Mouse (Mus musculus): ENCODE results near the gene Cic.
A peak's percentile ranks its signal among the peaks of the same experiment; 100 is the strongest.

Gene Cic

GRCm38 (mm10) chr7:25270652-25271633, 3.4 kb downstream of the Cic start:
- peak; percentile 37 for DNase-seq

GRCm38 (mm10) chr7:25271651-25272444, 4.3 kb downstream of the Cic start:
- peak; percentile 25 for DNase-seq

DNA sequence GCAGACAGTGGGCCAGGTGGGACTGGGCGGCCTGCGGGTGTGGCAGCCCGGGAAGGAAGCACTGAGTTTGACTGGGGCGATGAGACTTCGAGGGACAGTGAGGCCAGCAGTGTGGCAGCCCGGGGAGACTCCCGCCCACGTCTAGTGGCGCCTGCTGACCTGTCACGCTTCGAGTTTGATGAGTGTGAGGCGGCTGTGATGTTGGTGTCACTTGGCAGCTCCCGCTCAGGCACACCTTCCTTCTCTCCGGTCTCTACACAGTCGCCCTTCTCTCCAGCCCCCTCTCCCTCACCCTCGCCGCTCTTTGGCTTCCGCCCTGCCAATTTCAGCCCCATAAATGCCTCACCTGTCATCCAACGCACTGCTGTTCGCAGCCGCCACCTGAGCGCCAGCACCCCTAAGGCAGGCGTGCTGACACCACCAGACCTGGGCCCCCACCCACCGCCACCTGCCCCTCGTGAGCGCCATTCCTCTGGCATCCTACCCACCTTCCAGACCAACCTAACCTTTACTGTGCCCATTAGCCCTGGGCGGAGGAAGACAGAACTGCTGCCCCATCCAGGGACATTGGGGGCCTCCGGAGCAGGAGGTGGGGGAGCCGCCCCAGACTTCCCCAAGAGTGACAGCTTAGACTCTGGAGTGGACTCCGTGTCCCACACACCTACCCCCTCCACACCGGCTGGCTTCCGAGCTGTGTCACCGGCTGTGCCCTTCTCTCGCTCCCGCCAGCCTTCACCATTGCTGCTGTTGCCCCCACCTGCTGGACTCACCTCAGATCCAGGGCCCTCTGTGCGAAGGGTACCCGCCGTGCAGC, 5.1 kb downstream of the Cic start:
- peak; percentile 41 for DNase-seq

- DNase-seq, result no peak
Measured at GRCm38 (mm10) chr7:25273259-25274241, 6.0 kb downstream of the Cic start.

GRCm38 (mm10) chr7:25274571-25274970, 7.1 kb downstream of the Cic start:
- DNase-seq, result no peak

DNA sequence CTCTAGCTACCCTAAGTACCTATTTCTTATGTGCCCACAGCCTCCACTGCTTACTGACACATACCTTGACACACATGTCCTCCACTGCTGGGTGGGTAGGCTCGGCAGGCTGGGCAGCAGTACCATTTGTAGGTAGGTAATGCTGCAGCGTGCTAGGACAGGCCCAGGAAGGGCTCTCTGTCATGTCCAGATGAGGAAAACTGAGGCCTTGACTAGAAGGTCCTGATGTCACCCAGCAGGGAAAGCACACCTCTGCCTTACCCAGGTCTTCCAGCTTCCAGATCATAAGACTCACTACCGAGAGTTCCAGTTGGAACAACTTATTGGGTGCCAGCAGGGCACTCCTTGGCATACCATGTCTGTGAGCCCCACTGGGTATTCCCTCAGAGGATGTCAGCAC, 7.5 kb downstream of the Cic start:
- DNase-seq, result no peak

DNA sequence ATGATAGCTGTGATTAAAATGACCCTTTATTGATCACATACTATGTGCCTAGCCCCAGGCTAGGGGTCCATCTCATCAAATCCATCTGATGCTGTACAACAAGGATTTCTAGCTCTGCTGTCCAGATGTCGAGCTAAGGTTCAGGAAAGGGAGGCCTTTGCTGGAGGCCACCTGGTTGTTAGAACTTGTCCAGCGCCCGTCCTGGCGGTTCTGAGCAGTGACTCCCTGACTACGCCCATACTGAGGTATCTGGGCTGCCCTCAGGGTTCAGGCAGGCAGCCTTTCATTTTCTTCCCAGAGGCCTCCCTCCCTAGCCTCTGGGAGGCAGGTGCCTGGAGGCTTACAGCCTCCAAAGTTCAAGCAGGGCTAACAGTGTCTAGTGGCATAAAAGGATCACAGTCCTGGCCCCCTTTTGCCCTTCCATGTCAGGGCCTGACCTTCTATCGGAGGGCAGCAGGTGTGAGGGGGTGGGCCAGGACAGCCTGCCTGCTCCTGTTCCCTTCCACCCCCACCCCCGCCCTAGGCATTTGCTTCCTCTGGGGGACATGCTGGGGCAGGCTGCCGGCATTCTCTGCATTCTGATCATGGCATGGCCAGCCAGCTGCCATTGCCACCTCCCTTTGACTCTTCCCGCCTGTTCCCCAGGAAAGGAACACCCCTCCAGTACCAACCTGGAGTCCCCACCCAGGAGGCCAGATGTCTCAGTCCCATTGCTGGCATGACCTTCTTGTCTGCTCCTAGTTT, 8.2 kb downstream of the Cic start:
- no peak for DNase-seq

GRCm38 (mm10) chr7:25277405-25277804, 9.9 kb downstream of the Cic start:
- DNase-seq, result peak; percentile 31

- DNase-seq, result no peak
Measured at GRCm38 (mm10) chr7:25277998-25278340, 10.5 kb downstream of the Cic start.

GRCm38 (mm10) chr7:25278341-25279075, 11.0 kb downstream of the Cic start:
- peak; percentile 86 for DNase-seq

DNA sequence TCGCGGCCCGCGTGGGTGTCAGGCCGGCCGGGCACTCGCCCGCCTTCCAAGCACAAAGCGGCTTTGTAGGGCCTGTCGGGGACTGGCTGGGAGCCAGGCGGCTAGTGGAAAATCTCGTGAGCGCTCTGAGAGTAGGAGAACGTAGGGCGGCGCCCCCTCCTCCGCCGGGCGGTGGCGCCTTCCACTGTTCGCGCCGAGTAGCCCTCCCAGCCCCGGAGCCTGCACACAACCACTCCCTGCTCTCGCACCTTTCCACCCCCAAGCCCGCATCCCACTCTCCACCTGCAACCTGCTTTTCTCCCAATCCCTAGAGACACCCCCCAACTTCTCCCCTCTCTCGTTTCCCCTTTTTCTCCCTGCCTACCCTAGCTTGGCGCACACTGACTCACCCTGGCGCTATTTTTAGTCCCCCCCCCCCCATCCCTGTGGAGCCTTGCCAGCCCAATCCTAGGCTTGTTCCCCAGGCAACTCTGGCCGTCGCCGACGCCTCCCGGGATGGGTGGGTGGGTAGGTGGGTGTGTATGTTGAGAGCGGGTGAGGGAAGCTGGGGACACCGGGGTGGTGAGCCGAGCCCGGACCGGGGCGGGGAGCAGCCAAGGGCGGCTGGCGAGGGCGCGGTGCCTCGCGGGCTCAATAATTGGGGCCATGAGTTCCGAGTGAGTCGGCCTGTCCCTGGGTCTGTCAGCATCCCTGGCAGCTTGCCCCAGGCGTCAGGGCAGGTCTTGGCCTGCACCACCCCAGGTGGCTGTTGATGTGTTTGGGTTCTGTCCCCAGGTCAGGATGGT, 11.8 kb downstream of the Cic start:
- peak; percentile 93 for DNase-seq

DNA sequence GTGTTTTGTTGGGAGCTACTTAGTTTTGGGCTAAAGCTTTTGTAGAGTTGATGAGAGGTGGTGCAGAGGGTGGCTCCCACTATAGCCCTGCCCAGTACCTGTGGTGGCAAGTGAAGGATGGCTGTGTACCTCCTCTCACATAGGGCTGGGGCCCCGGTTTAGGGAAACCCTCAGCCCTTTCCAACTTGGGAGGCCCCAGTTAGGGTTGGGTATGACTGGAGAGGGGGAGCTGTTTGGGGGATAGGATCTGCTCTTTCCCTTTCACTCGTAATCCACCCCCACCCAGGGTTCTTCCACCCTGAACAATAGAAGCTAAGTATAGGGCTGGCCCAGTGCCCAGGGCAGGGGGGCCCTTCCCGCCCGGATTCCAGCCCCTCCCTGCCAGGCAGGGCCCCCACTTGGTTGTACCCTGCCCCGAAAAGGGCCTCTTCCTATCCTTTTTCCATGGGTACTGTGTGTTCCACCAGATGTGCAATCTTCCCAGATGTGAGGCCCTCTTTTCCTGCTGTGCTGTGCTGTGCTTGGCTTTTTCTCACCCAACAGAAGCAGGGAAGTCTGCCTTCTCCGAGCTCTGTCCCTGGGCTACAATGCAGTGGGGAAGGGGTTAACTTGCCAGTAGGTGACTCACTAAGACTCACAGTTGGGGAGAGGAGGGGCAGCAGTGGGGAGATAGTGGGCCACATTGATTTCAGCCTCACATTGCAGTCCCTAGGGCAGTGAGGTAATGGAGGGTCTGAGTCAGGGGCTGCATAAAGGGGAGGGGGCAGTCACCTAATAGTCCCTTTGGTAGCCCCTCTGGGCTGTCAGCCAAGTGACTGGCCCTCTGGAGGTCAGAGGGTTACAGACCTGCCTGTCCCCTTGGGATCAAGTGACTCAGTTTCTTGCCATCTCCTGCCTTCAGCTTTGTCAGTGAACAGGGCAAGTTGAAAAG, 12.6 kb downstream of the Cic start:
- DNase-seq, result peak; percentile 67

GRCm38 (mm10) chr7:25281166-25281733, 13.7 kb downstream of the Cic start:
- DNase-seq, result peak; percentile 32

DNA sequence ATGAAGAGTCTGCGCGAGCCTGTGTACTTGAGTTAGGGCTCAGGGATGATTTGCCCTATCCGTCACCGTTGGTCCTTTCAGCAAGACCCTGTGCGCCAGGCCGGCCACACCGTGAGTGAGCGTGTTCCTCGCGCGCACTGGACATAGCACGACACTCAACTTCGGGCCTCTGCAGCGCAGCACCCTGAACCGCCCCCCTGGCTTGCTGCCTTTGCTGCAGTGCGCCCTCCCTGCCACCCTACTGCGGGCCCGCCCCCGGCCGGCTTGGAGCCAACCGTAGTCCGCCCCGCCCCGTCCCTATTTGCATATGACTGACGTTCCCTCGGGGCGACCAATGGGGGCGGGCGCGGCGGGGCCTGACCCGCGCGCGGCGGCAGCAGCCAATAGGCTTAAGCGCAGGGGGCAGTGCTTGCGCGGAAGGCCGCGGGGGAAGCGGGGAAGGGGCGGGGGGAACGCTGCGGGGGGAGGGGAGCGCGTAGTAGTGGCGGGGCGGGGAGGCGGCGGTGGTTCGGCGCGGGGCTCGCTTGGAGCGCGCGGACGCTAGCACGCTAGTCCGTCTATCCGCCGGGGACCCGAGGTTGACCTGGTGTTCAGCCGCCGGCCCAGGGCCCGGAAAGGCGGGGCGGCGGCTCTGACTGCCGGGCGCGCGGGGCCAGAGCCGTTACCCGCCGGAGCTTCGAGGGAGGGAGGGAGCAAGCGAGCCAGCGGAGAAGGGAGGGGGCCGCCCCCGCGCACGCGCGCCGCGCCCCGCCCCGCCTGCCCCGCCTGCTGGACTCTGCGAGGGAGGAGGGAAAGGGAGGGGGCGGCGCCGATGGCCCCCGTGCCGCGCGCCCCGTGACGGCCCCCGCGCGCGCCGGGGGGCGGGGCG, 14.5 kb downstream of the Cic start:
- peak; percentile 96 for DNase-seq

DNA sequence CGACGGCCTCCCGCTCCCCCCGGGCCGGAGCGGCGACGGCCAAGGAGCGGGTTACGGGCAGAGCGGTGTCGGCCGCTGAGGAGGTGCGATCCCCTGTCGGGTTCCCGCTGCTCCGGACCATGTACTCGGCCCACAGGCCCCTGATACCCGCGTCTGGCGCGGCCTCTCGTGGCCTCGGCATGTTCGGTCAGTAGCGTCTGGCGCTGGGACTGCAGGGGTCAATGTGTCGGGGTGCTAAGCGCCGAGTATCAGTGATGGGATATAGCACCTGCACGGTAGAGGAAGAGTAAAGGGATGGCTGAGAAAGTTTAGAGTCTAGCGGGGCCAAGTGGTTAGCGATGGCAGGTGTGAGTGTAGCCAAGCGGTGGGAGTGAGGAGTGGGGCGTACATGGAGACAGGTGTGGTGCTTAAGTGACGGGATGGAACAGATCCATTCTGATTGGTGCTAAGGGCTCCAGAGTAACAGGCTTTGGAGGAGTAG, 15.3 kb downstream of the Cic start:
- DNase-seq, result peak; percentile 72

DNA sequence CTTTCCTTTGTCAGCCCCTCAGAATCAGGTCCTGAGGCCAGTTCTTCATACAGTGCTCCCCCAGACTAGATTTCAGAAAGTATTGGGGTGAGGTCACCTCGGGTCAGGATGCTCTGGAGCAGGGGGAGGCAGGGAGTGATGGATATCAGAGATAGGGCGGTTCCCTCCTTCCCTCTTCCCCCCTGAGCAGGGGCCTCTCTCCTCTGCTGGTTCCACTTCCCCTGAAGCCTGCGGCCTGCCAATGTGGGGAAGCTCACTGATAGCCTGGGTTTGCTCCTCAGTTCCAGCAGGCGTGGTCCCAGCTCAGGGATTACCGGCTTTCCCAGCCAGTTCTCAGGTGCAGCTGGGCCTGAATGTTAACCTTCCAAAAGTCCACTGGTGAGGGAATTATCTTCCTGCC, 16.1 kb downstream of the Cic start:
- peak; percentile 32 for DNase-seq

GRCm38 (mm10) chr7:25284171-25284570, 16.7 kb downstream of the Cic start:
- DNase-seq, result peak; percentile 24
